Mouse (Mus musculus) WW6 (cell line): Measurements from ENCODE around the gene Tmcc1.

ENCODE experiments used
- DNase-seq: peaks from one replicate; pipeline ENCODE4 v3.0.0-alpha.2; 2013; ENCODE audit warnings: low read depth, low spot score

Tmcc1 gene

DNA sequence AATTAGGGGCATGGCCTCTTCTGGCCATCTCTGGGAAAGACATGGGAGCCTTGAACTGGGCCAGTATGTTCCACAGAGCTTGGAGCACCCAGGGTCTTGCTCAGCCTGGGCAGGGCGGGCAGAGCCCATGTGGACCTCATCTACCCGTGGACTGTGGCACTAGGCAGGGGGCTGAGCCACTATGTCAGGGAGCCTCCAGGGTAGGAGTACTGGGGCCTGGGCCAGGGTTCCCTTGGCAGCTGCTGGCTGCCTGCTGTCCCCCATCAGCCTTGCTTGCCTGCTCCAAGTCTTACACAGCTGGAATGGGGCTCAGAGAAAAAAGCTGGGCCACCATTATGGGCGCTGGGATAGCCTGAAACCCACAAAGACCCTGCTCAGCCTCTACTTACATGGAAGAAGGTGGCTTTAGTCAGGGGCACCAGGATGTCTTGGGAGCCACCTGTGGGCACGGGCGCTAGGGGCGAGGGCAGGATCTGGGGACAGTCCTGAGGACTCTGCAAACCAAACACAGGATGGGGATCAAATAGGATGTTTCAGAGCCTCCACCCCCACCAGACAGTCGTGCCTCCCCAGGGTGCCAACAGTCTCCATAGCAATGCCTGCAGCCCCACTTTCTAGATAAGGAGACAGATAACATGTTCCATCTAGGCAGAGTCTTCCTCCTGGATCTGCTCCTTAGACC is 221.1 kb downstream of the Tmcc1 start:
- DNase-seq = no peak

DNA sequence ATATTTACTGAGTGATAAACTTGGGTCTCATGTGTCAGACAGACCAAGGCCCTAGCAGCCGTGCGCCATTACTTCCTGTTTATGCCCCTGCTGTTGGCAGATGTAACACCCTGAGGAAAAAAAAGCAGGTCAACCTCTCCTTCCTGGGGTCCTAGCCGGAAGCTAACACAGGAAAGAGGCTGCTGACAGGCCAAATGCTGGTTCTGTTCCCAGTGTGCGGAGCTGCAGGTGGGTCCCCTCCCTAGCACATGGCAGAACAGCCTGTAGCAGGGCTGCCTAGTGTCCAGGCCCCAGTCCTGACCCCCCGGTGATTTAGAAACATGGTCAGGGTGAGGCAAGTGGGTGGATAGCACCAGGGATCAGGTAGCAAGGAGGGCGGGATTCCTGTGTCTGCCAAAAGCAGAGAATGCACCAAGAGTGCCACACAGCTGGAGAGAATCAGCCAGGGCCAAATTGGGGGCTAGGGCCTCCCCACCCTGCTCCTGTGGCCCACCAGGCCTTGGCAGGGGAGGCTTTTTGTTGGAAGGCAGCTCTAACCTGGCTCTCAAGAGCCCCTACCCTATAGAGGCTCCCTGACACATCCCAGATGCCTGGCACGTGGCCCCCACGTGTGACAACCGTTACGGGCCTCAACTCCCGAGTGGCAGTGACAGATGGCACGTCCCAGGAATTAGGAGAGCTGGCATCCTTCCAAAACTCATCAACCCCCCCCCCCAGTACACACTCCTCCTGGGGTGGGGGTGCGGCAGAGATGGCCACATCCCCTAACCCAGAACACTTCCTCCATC is 221.8 kb downstream of the Tmcc1 start:
- no peak for DNase-seq

DNA sequence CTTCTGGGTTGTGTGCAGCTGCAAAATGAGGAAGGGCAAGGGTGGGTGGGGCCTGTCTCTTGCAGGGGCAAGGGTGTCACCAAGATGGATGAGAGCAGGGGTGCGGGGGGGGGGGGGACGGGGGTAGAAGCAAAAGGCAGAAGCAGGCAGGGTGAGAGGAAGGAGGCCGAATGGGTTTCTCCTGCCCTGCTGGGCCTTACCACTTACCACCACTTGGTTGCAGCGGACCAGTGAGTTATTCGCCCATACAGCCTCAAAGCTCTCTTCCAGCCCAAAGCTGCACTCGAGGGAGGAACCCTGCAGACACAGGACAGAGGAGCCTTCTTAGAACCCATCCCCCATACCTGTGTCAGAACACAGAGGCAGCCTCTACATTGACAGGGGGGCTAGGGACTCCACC is 223.3 kb downstream of the Tmcc1 start:
- DNase-seq = no peak

- no peak for DNase-seq
Measured at GRCm38 (mm10) chr6:115969103-115969502, 224.2 kb downstream of the Tmcc1 start.

DNA sequence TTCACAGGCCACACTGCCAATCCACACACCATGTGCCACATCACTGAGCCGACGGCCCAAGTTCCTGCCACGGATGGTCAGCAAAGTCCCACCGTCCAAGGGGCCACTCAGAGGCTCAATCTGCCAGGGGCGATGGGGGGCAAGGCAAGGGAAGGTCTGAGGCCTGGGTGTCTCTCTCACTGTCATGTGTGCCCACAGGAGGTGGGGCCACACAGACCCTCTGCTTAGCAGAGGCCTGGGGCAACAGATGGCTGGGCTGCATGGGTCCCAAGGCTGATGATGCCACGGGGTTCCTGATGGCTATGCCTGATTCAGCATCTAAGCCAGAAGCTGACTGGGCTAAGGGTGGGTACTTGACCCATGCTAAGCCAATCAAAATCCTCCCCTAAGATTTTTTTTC is 224.6 kb downstream of the Tmcc1 start:
- DNase-seq = no peak
